Mouse (Mus musculus): ENCODE measurements at regions not wholly inside any gene's neighbourhood (a gene's known extent, or its start where the extent isn't known, plus 50 kb on each side); places are given as distances from the start of the nearest gene placed in this dataset.
A peak's percentile ranks its signal among the peaks of the same experiment; 100 is the strongest.

DNA sequence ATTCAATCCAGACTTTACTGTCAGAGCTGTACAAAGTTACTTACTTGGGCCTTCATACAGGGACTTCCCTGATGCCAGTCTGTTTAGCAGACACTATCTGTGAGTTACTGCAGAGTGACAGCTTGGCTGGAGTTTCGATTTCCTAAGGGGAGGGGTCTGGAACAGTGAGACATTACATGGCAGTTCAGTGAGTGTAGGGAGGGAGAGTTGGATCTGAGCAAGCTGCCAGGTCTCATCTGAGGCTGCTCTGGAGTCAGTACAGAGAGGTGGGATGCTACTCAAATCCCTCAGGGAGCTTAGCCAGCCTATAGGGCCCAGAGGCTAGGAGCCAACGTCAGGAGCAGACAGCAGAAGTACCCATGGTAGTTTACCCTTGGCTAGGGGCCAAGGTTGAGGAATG lies 1329.8 kb upstream of the Nr2f1 start:
- DNase-seq (ENCODE audit: low spot score in 2 of 2) = peak; percentile 4 to 16

DNA sequence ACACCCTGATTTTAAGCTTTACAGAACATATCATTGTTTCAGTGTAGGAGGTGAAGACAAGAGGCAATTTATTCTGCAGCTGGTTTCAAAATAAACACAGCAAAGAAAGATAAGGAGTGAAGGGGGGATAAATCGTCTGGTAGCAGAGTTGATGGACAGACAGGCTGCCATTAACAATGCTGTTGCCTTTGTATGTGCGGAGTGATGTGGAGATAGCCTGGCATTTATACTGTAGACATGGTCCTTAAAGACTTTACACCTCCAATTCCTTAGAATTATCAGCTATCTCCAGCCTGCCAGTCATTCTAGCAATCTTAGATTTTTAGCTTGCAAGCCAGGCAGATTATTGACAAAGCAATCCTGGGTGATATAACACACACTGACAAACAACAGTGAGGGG lies 1332.5 kb upstream of the Arrdc3 start:
- DNase-seq (ENCODE audit: low spot score in 2 of 2) = no peak

DNA sequence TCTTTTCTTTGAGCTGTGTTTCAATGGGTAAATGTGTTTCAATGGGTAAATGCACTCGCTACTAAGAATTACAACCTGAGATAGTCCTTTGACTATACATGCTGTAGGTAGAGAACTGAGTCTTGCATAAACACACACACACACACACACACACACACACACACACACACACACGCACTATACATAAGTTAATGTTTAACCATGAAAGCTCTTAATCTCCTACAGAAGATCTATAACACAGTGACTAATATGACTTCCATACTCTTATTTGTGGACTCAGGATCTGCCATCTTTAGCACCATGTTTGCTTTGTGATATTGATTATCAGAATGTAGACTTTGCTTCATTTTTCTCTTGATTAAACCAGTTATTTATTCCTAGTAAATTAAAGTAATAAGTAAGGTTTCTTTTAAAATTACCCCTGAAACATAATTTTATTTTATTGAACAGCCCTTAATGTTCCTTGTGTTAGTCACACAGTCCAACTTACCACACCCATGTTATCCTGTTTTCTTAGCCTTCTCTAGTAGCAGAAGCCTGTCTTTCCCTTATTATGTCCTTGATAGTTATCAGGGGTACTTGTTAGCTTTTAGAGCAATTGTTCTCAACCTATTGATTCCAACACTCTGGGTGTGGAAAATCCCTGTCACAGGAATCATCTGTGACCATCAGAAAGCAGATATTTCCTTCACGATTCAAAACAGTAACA lies 1327.5 kb upstream of the Arrdc3 start:
- no peak for DNase-seq (ENCODE audit: low spot score in 2 of 2)

All from layer of hippocampus, postnatal 10 days (tissue).